Mouse (Mus musculus): ENCODE measurements around the gene H2-Q6. TPM values are rescaled to one million over a fixed set of nuclear protein-coding genes. Genes with fewer than 3 reads are reported as not detected.
"Not testable (repeated sequence)": the region's sequence is repeated elsewhere in the genome, so short reads cannot be mapped to it uniquely, and the experiment has no call there.

H2-Q6 gene
- polyA plus RNA-seq, 1 experiment from 2014 or later = 0.39 TPM

- not testable (repeated sequence) for ATAC-seq (replicated peaks; ENCODE audit: insufficient number of reproducible peaks, low FRiP score, low TSS enrichment); H3K9me3 ChIP-seq (replicated peaks; ENCODE audit: control insufficient read depth, low read length); H3K4me2 ChIP-seq; H3K36me3 ChIP-seq (ENCODE audit: control insufficient read depth, insufficient read depth, low read length); H3K4me3 ChIP-seq (ENCODE audit: low read depth, low read length); H3K4me1 ChIP-seq (ENCODE audit: control insufficient read depth, insufficient read depth, low read length); H3K9ac ChIP-seq (ENCODE audit: low read depth, low read length); H3K27me3 ChIP-seq (ENCODE audit: control insufficient read depth, insufficient read depth, low read length); H3K27ac ChIP-seq (ENCODE audit: low read depth, low read length)
- WGBS (ENCODE audit: insufficient replicate concordance) = 59% methylated on average over 3 of the region's 10 CpGs
Observed at GRCm38 (mm10) chr17:35415273-35416129, 9.1 kb upstream of the H2-Q6 start.

GRCm38 (mm10) chr17:35418772-35419171 lies 5.9 kb upstream of the H2-Q6 start:
- H3K27ac ChIP-seq (ENCODE audit: low read depth, low read length) = no peak overlapping the region
- H3K27me3 ChIP-seq (ENCODE audit: control insufficient read depth, insufficient read depth, low read length) = peaks cover 19% of the 10 kb centered on the region
- no peak overlapping the region for H3K4me3 ChIP-seq (ENCODE audit: low read depth, low read length)
- H3K36me3 ChIP-seq (ENCODE audit: control insufficient read depth, insufficient read depth, low read length) = no peaks in the 10 kb centered on the region
- WGBS (ENCODE audit: insufficient replicate concordance) = 73% methylated on average over 7 of the region's 7 CpGs
- H3K4me2 ChIP-seq = no peak overlapping the region
- no peaks in the 10 kb centered on the region; the same call in 1 of the 2 replicates for H3K9me3 ChIP-seq (replicated peaks; ENCODE audit: control insufficient read depth, low read length)
- H3K9ac ChIP-seq (ENCODE audit: low read depth, low read length) = no peak overlapping the region
- ATAC-seq (replicated peaks; ENCODE audit: insufficient number of reproducible peaks, low FRiP score, low TSS enrichment) = no peak
- H3K4me1 ChIP-seq (ENCODE audit: control insufficient read depth, insufficient read depth, low read length) = no peaks in the 10 kb centered on the region

GRCm38 (mm10) chr17:35419564-35419963 lies 5.1 kb upstream of the H2-Q6 start:
- H3K27me3 ChIP-seq (ENCODE audit: control insufficient read depth, insufficient read depth, low read length) = peaks cover 19% of the 10 kb centered on the region
- not testable (repeated sequence) for H3K36me3 ChIP-seq (ENCODE audit: control insufficient read depth, insufficient read depth, low read length); H3K4me3 ChIP-seq (ENCODE audit: low read depth, low read length); H3K9me3 ChIP-seq (replicated peaks; ENCODE audit: control insufficient read depth, low read length); H3K9ac ChIP-seq (ENCODE audit: low read depth, low read length); H3K4me1 ChIP-seq (ENCODE audit: control insufficient read depth, insufficient read depth, low read length); H3K4me2 ChIP-seq; ATAC-seq (replicated peaks; ENCODE audit: insufficient number of reproducible peaks, low FRiP score, low TSS enrichment); H3K27ac ChIP-seq (ENCODE audit: low read depth, low read length)
- 58% methylated on average over 4 of the region's 4 CpGs for WGBS (ENCODE audit: insufficient replicate concordance)

DNA sequence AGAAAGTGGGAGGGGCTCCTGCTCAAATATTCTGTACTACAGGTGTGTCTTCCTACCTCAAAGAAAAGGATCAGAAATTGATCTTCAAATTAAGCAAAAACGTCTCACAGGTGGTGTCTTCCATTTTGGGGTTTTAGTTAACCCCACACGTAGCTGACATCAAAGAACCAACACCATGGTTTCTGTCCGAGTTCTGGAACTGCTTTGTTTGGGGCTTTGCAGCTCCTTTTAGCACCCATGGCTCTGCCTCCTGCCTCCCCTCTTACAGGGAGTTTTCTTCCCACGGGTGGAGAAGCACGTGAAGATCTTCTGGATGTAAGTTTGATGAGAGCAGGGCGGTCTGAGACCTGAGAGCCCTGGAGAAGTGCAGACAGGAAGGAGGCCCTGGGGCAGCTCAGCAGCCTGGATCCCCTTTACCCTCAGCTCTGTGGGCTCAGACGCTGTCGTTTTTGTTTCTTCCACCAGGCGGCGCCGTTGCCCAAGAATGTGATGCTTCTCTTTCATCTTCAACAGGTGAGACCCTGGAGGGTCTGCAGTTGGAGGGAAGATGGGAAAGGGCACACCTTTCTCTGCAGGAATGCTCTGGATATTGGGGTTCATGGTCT lies 4.3 kb upstream of the H2-Q6 start:
- H3K4me2 ChIP-seq; H3K9me3 ChIP-seq (replicated peaks; ENCODE audit: control insufficient read depth, low read length); H3K9ac ChIP-seq (ENCODE audit: low read depth, low read length); ATAC-seq (replicated peaks; ENCODE audit: insufficient number of reproducible peaks, low FRiP score, low TSS enrichment); H3K36me3 ChIP-seq (ENCODE audit: control insufficient read depth, insufficient read depth, low read length); H3K4me3 ChIP-seq (ENCODE audit: low read depth, low read length); H3K4me1 ChIP-seq (ENCODE audit: control insufficient read depth, insufficient read depth, low read length); H3K27ac ChIP-seq (ENCODE audit: low read depth, low read length): not testable (repeated sequence)
- peaks cover 23% of the 10 kb centered on the region for H3K27me3 ChIP-seq (ENCODE audit: control insufficient read depth, insufficient read depth, low read length)
- 12% methylated on average over 11 of the region's 11 CpGs for WGBS (ENCODE audit: insufficient replicate concordance)

DNA sequence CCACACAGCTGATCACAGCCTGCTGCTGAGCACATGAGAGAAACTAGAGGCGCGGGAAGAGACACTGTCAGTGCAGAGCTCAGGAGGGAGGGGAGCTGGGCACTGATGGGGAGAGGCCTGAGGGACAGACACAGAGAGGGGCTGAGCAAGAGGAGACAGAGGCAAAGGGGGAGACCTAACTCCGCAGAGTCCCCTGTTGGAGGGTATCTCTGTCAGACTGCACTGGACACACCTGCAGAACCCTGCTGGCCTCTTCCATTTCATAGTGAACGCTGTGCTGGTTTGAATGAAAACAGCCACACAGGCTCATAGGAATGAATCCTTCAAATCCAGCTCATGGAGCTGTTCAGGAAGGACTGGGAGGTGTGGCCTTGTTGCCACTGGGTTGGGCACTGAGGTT lies 3.3 kb upstream of the H2-Q6 start:
- not testable (repeated sequence) for H3K4me2 ChIP-seq; H3K36me3 ChIP-seq (ENCODE audit: control insufficient read depth, insufficient read depth, low read length); H3K4me1 ChIP-seq (ENCODE audit: control insufficient read depth, insufficient read depth, low read length); ATAC-seq (replicated peaks; ENCODE audit: insufficient number of reproducible peaks, low FRiP score, low TSS enrichment); H3K27ac ChIP-seq (ENCODE audit: low read depth, low read length); H3K9ac ChIP-seq (ENCODE audit: low read depth, low read length); H3K4me3 ChIP-seq (ENCODE audit: low read depth, low read length); H3K9me3 ChIP-seq (replicated peaks; ENCODE audit: control insufficient read depth, low read length)
- 83% methylated on average over 4 of the region's 4 CpGs for WGBS (ENCODE audit: insufficient replicate concordance)
- peaks cover 32% of the 10 kb centered on the region for H3K27me3 ChIP-seq (ENCODE audit: control insufficient read depth, insufficient read depth, low read length)

- 84% methylated on average over 5 of the region's 5 CpGs for WGBS (ENCODE audit: insufficient replicate concordance)
- H3K4me1 ChIP-seq (ENCODE audit: control insufficient read depth, insufficient read depth, low read length); ATAC-seq (replicated peaks; ENCODE audit: insufficient number of reproducible peaks, low FRiP score, low TSS enrichment); H3K27ac ChIP-seq (ENCODE audit: low read depth, low read length); H3K36me3 ChIP-seq (ENCODE audit: control insufficient read depth, insufficient read depth, low read length); H3K4me3 ChIP-seq (ENCODE audit: low read depth, low read length); H3K4me2 ChIP-seq; H3K9me3 ChIP-seq (replicated peaks; ENCODE audit: control insufficient read depth, low read length); H3K9ac ChIP-seq (ENCODE audit: low read depth, low read length): not testable (repeated sequence)
- peaks cover 34% of the 10 kb centered on the region for H3K27me3 ChIP-seq (ENCODE audit: control insufficient read depth, insufficient read depth, low read length)
Observed at GRCm38 (mm10) chr17:35422360-35422759, 2.3 kb upstream of the H2-Q6 start.

DNA sequence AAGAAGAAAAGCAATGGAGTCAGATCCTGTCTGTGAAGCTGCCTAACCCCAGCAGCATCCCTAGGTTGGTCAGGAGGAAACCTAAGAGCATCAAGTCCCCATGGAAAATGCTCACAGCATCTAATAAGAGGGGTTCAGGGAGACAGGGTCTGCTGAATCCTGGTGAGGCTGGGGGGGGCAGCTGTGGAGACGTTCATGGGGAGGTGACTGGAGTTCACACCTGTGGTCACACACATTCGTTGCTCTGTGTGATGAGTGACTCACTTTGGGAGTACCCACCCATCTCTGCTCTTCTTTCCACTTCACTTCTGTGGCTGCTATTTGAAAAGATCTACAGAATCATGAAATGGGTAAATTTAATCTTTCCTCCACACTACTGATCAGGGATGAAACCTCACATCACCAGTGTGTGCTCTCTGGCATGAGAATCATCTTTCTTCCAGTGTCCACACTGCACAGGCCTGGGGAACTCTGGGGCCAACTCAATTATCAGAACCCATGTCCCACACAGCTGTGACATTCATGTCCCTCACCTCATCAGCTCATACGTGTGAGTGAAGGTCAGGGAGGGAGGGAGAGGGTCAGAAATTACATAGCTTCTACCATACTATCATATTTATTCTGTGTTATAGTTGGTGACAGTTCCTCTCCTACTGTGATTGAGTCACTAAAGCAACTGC lies 1.4 kb upstream of the H2-Q6 start:
- not testable (repeated sequence) for H3K9me3 ChIP-seq (replicated peaks; ENCODE audit: control insufficient read depth, low read length); H3K4me2 ChIP-seq; H3K36me3 ChIP-seq (ENCODE audit: control insufficient read depth, insufficient read depth, low read length); H3K27ac ChIP-seq (ENCODE audit: low read depth, low read length); H3K4me3 ChIP-seq (ENCODE audit: low read depth, low read length); H3K9ac ChIP-seq (ENCODE audit: low read depth, low read length); H3K4me1 ChIP-seq (ENCODE audit: control insufficient read depth, insufficient read depth, low read length); ATAC-seq (replicated peaks; ENCODE audit: insufficient number of reproducible peaks, low FRiP score, low TSS enrichment)
- WGBS (ENCODE audit: insufficient replicate concordance) = 53% methylated on average over 3 of the region's 3 CpGs
- peaks cover 34% of the 10 kb centered on the region for H3K27me3 ChIP-seq (ENCODE audit: control insufficient read depth, insufficient read depth, low read length)

DNA sequence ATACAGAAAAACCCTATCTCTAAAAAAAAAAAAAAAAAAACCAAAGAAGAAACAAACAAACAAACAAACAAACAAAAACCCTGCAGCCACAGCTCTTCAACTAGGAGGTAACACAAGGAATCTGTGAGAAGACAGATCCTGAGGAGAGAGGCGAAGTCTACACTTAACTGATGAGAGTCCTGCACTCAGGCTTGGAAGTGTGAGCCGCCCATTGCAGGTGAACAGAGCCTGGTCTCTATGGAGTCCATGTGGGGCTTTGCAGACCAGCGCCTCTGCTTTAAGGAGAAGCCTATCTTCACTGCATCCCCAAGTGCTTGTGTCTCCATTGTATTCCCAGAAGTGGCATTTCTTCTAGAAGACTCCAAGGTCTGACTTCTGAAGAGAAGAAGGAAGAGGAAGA lies 544 bp upstream of the H2-Q6 start:
- H3K27ac ChIP-seq (ENCODE audit: low read depth, low read length); H3K4me3 ChIP-seq (ENCODE audit: low read depth, low read length); H3K36me3 ChIP-seq (ENCODE audit: control insufficient read depth, insufficient read depth, low read length); H3K4me2 ChIP-seq; H3K9me3 ChIP-seq (replicated peaks; ENCODE audit: control insufficient read depth, low read length); ATAC-seq (replicated peaks; ENCODE audit: insufficient number of reproducible peaks, low FRiP score, low TSS enrichment); H3K4me1 ChIP-seq (ENCODE audit: control insufficient read depth, insufficient read depth, low read length); H3K9ac ChIP-seq (ENCODE audit: low read depth, low read length): not testable (repeated sequence)
- peaks cover 34% of the 10 kb centered on the region for H3K27me3 ChIP-seq (ENCODE audit: control insufficient read depth, insufficient read depth, low read length)
- 68% methylated on average over 3 of the region's 3 CpGs for WGBS (ENCODE audit: insufficient replicate concordance)

Data from heart, embryonic 11.5 days (tissue).